Mouse (Mus musculus) myocyte (in vitro differentiated cells): ENCODE results near the gene Lrg1. TPM values are rescaled to one million over a fixed set of nuclear protein-coding genes. Genes with fewer than 3 reads are reported as not detected.

Experiments used
- H3K27me3 ChIP-seq: one replicate; pipeline ENCODE4 v1.6.1; 2011; ENCODE audit not compliant: control insufficient read depth, insufficient read depth, insufficient read length
- H3K36me3 ChIP-seq: one replicate; pipeline ENCODE4 v1.6.1; 2011; ENCODE audit not compliant: control insufficient read depth, insufficient read depth
- H3K4me2 ChIP-seq: one replicate; pipeline ENCODE4 v1.6.1; 2011; ENCODE audit warnings: low read depth, control low read depth
- H3K4me3 ChIP-seq: one replicate; pipeline ENCODE4 v1.5.1; 2011; ENCODE audit warnings: mild to moderate bottlenecking, control low read depth, moderate library complexity
- H3K79me2 ChIP-seq: one replicate; pipeline ENCODE4 v1.6.1; 2011; ENCODE audit not compliant: control insufficient read depth, insufficient read depth
- H3ac ChIP-seq: one replicate; pipeline ENCODE4 v1.6.1; 2011; ENCODE audit not compliant: control insufficient read depth, insufficient read length
- CEBPB ChIP-seq: IDR thresholded peaks from 2 replicates; pipeline ENCODE4 v1.6.1; 2011; ENCODE audit warnings: mild to moderate bottlenecking, moderate library complexity; ENCODE audit not compliant: poor library complexity, insufficient read depth, severe bottlenecking
- E2F4 ChIP-seq: IDR thresholded peaks from one replicate; pipeline ENCODE4 v1.6.1; 2011; ENCODE audit warnings: mild to moderate bottlenecking, control low read depth, moderate library complexity; ENCODE audit not compliant: insufficient read depth
- MAX ChIP-seq: IDR thresholded peaks from one replicate; pipeline ENCODE4 v1.6.1; 2011; ENCODE audit warnings: low read depth, mild to moderate bottlenecking, control low read depth
- MYOD1 ChIP-seq, 3 experiments: IDR thresholded peaks; one replicate each; pipeline ENCODE4 v1.6.1; 2011; ENCODE audit warnings: control low read depth in 2 of 3, low read depth in 2 of 3, mild to moderate bottlenecking in 2 of 3, moderate library complexity in 1 of 3; ENCODE audit not compliant: insufficient read length in 2 of 3, control insufficient read depth in 1 of 3
- MYOG ChIP-seq, 3 experiments: IDR thresholded peaks; one replicate each; pipeline ENCODE4 v1.6.1; 2011; ENCODE audit warnings: control low read depth in 2 of 3, low read depth in 2 of 3, mild to moderate bottlenecking in 2 of 3; ENCODE audit not compliant: insufficient read length in 2 of 3, control insufficient read depth in 1 of 3, insufficient read depth in 1 of 3
- POLR2A ChIP-seq: IDR thresholded peaks from one replicate; pipeline ENCODE4 v1.6.1; 2011; ENCODE audit warnings: low read depth, mild to moderate bottlenecking, control low read depth, moderate library complexity; ENCODE audit not compliant: insufficient read length
- POLR2AphosphoS2 ChIP-seq: IDR thresholded peaks from one replicate; pipeline ENCODE4 v1.6.1; 2011; ENCODE audit warnings: low read depth, control low read depth; ENCODE audit not compliant: insufficient read length
- REST ChIP-seq: IDR thresholded peaks from one replicate; pipeline ENCODE4 v1.6.1; 2011; ENCODE audit warnings: mild to moderate bottlenecking, control low read depth, moderate library complexity; ENCODE audit not compliant: insufficient read depth, insufficient read length
- SRF ChIP-seq: IDR thresholded peaks from one replicate; pipeline ENCODE4 v1.6.1; 2011; ENCODE audit warnings: low read depth; ENCODE audit not compliant: control insufficient read depth, insufficient read length
- TCF12 ChIP-seq: IDR thresholded peaks from one replicate; pipeline ENCODE4 v1.6.1; 2011; ENCODE audit warnings: mild to moderate bottlenecking, control low read depth; ENCODE audit not compliant: poor library complexity, insufficient read depth, severe bottlenecking
- TCF3 ChIP-seq: IDR thresholded peaks from one replicate; pipeline ENCODE4 v1.6.1; 2011; ENCODE audit warnings: low read depth, control low read depth; ENCODE audit not compliant: insufficient read length
- USF1 ChIP-seq: IDR thresholded peaks from one replicate; pipeline ENCODE4 v1.6.1; 2011; ENCODE audit warnings: low read depth, mild to moderate bottlenecking, control low read depth, moderate library complexity
- polyA plus RNA-seq: library from polyadenylated mRNA; unstranded; fragments of >200 nt; fragmentation: generic; extraction: Trizol; gene quantifications from one replicate; pipeline ENCODE4 v1.2.1, GENCODE M21; 2012; ENCODE audit warnings: missing spikeins

Lrg1 gene
- polyA plus RNA-seq, 1 experiment, result 0.04 TPM

- H3K4me2 ChIP-seq, result no peak overlapping the region
- H3ac ChIP-seq, result no peak overlapping the region
- peaks cover 53% of the 10 kb centered on the region for H3K27me3 ChIP-seq
- no peak overlapping the region for H3K4me3 ChIP-seq
- no peaks in the 10 kb centered on the region for H3K79me2 ChIP-seq
- H3K36me3 ChIP-seq, result no peaks in the 10 kb centered on the region
- no peak for TF ChIP-seq MYOG (IDR thresholded peaks at IDR 0.05; ENCODE audit: control insufficient read depth in 1 of 3, insufficient read depth in 1 of 3, insufficient read length in 2 of 3, low read depth in 2 of 3)
- no peak for TF ChIP-seq MYOD1 (IDR thresholded peaks at IDR 0.05; ENCODE audit: control insufficient read depth in 1 of 3, insufficient read length in 2 of 3, low read depth in 2 of 3)
- TF ChIP-seq TCF3, result no peak
Measured at GRCm38 (mm10) chr17:56136558-56136957, 14.8 kb upstream of the Lrg1 start.

DNA sequence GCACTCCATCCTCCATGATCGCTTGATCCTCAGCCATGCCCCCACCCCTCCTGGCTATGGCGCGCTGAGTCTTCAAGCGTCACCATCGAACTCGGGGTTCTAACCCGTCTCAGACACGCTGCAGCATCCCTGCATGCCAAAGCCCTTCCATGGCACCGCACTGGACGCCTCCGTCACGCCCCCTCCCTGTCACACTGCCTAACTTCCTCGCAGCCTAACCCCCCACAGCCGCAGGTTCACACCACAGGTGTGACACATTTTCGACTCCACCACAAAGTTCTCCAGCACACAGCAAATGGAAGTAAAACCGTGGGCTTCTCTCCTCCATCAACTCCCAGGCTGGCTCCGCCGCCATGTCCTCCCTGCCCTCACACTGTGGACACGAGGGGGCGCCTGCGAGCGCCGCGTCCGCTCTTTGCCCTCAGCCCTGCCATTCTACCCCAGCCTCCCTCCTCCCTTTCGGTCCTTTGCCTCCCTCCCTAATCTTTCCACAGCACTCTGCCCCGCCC is 12.7 kb upstream of the Lrg1 start:
- TF ChIP-seq POLR2AphosphoS2 (no peak), E2F4 (no peak), MYOG (IDR thresholded peaks at IDR 0.05; ENCODE audit: control insufficient read depth in 1 of 3, insufficient read depth in 1 of 3, insufficient read length in 2 of 3, low read depth in 2 of 3) (peak in 1 of 3 experiments; percentile 3), TCF3 (no peak)
- H3ac ChIP-seq, result no peak overlapping the region
- H3K36me3 ChIP-seq, result no peaks in the 10 kb centered on the region
- peaks cover 33% of the 10 kb centered on the region for H3K27me3 ChIP-seq
- peak overlapping the region; percentile 13 for H3K4me3 ChIP-seq
- peak overlapping the region; percentile 82 for H3K4me2 ChIP-seq
- no peaks in the 10 kb centered on the region for H3K79me2 ChIP-seq

- H3K36me3 ChIP-seq, result no peaks in the 10 kb centered on the region
- H3K27me3 ChIP-seq, result peaks cover 25% of the 10 kb centered on the region
- no peaks in the 10 kb centered on the region for H3K79me2 ChIP-seq
- peak overlapping the region; percentile 82 for H3K4me2 ChIP-seq
- H3K4me3 ChIP-seq, result peak overlapping the region; percentile 13
- H3ac ChIP-seq, result no peak overlapping the region
- TF ChIP-seq MYOD1 (IDR thresholded peaks at IDR 0.05; ENCODE audit: control insufficient read depth in 1 of 3, insufficient read length in 2 of 3, low read depth in 2 of 3) (no peak), CEBPB (no peak), POLR2AphosphoS2 (no peak), POLR2A (no peak), USF1 (no peak), TCF12 (no peak), REST (no peak), MYOG (IDR thresholded peaks at IDR 0.05; ENCODE audit: control insufficient read depth in 1 of 3, insufficient read depth in 1 of 3, insufficient read length in 2 of 3, low read depth in 2 of 3) (no peak)
Measured at GRCm38 (mm10) chr17:56133457-56134363, 11.9 kb upstream of the Lrg1 start.

DNA sequence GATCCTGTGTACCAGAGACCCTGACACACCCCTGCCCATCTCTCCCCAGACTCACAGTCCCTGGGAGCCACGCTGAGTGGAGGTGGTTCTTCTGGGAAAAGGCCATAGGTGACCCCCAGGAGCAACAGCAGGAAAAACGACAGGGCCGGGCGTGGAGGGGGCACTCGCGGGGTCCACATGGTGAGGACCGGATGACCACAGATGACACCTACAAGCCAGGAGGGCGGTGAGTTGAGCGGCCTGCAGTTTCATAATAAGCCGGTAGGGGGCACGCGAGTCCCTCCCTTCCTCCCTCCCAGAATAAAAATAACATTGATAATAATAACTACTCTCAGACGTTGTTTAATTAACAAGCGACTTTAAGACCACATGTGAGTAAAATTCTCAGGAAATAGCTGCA is 10.9 kb upstream of the Lrg1 start:
- Histone ChIP-seq H3K4me2 (no peak overlapping the region), H3K79me2 (no peaks in the 10 kb centered on the region), H3ac (no peak overlapping the region), H3K36me3 (no peaks in the 10 kb centered on the region), H3K27me3 (peaks cover 23% of the 10 kb centered on the region), H3K4me3 (no peak overlapping the region)
- TF ChIP-seq MYOG (IDR thresholded peaks at IDR 0.05; ENCODE audit: control insufficient read depth in 1 of 3, insufficient read depth in 1 of 3, insufficient read length in 2 of 3, low read depth in 2 of 3) (no peak), TCF12 (no peak), TCF3 (no peak), CEBPB (no peak), MYOD1 (IDR thresholded peaks at IDR 0.05; ENCODE audit: control insufficient read depth in 1 of 3, insufficient read length in 2 of 3, low read depth in 2 of 3) (no peak), REST (no peak), POLR2A (no peak), USF1 (no peak), SRF (no peak), E2F4 (no peak), POLR2AphosphoS2 (no peak), MAX (no peak)

- Histone ChIP-seq H3K4me2 (no peak overlapping the region), H3K36me3 (no peaks in the 10 kb centered on the region), H3K79me2 (no peaks in the 10 kb centered on the region), H3K27me3 (peaks cover 28% of the 10 kb centered on the region), H3ac (no peak overlapping the region), H3K4me3 (no peak overlapping the region)
- TF ChIP-seq MAX (no peak), E2F4 (no peak), MYOG (IDR thresholded peaks at IDR 0.05; ENCODE audit: control insufficient read depth in 1 of 3, insufficient read depth in 1 of 3, insufficient read length in 2 of 3, low read depth in 2 of 3) (no peak), SRF (no peak), MYOD1 (IDR thresholded peaks at IDR 0.05; ENCODE audit: control insufficient read depth in 1 of 3, insufficient read length in 2 of 3, low read depth in 2 of 3) (no peak), POLR2AphosphoS2 (no peak), REST (no peak), POLR2A (no peak), TCF3 (no peak), TCF12 (no peak), USF1 (no peak), CEBPB (no peak)
Measured at GRCm38 (mm10) chr17:56131814-56132213, 10.0 kb upstream of the Lrg1 start.
